Mouse (Mus musculus): ENCODE measurements around the gene Selenoi.
A peak's percentile ranks its signal among the peaks of the same experiment; 100 is the strongest.

The Selenoi gene

DNA sequence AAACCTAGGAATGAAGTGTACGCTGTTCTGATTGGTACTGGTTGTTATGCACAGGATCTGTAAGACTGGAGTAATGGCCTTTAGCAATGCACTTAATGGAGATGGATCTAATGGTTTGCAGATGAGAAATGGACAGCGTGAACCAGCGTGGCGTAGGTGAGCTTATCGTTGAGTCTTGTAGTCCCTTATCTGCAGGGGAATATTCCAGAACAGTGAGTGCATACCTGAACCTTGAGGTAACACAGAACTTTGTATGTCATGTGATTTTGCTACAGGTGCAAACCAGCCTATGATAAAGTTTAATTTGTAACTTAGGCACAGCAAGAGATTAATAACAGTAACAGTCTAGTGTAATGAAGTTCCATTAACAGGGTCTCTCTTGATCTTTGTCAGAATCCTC lies 6.2 kb downstream of the Selenoi start:
- DNase-seq (ENCODE audit: low spot score in 2 of 2): no peak

DNA sequence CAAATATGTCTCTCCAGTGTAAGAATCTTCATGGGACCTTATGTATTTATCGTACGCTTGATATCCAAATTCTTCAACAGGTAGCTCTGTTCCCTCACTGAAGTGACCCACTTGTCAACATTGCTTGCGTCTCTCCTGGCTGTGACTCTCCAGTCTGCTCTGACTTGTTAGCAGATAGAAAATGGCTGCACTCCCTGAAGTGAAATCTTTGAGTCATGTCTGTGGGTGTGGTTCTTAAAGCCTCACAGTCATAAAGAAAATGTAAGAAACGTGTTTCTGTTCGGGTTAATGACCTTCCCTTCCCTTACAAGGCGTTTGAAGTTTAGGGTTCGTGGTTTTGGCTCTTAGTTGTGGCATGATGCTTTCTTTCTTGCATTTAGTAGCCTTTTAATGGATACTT lies 8.2 kb downstream of the Selenoi start:
- no peak for DNase-seq (ENCODE audit: low spot score in 2 of 2)

DNA sequence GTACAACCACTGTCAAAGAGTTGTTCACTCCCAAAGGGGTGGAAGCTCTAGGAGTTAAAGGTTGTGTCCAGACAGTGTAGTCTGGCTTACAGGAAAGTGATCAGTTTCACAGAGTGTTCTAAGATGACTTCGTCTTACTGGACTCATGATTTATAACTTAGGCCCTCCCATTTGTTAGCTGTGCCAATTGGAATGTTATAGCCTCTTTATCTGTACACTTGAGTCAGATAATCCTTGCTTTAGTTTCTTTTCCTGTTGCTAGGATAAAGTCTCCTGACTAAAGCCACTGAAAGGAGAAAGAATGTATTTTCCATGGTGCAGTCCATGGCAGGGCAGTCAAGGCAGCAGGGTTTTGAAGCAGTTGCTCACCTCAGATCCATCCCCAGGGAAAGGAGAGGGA lies 10.0 kb downstream of the Selenoi start:
- DNase-seq (ENCODE audit: low spot score in 2 of 2): no peak

DNA sequence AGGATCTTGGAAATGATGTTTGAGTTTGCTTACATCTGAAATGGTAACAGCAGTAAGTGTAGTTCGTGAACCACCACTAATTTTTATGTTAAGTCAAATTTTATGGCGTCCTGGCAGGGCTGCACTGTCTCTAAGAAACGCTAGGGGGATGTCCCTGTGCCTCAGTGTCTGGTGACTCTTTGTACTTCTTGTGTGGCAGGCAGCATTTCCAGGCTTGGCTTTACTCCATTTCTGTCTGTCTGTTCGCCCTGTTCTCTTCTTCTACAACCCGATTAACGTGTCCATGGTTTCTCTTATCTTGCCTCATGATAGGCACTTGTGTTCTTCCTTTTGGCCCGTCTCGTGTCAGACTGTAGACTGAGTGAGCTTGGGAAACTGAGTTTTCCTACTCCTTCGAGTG lies 11.4 kb downstream of the Selenoi start:
- DNase-seq (ENCODE audit: low spot score in 2 of 2): no peak

DNA sequence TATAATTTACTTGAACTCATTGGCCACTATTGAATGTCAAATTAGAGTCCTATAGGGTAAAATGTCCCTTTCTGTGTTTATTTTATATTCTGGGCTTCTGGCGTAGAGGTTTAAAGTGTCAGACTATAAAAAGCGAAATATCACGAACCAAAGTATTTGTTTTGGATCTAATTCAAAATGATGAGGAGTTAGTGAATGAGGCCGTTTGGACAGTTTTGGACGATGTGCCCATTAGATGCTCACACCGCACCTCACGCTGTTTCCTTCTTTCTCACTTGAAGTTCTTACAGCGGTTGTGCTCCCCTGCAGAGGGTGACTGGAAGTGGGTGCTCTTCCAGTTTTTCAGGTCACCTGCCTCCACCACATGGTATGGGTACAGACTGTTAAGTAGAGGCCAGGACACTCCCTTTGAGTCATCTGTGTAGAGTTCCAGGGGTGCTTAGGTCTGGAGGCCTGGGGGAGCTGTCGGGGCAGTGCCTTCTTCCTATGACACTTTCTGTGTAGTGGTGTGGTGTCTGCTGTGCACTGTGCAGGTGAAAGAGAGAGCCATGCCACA lies 13.6 kb downstream of the Selenoi start:
- no peak for DNase-seq (ENCODE audit: low spot score in 2 of 2)

DNA sequence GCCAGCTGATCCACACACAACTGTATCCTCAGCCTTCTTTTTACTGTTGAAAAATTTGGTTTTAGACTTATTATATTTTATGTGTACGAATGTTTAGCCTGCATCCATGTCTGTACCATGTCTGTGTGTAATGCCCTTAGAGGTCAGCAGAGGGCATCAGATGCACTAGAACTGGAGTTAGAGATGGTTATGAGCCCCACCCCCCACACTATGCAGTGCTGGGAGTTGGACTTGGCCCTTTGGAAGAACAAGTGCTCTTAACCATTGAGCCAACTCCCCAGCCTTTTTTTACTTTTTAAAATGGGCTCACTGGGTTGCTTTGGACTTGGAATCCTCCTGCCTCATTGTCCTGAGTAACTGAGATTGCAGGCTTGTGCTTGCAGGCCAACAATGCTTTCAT lies 15.3 kb downstream of the Selenoi start:
- no peak for DNase-seq (ENCODE audit: low spot score in 2 of 2)

DNA sequence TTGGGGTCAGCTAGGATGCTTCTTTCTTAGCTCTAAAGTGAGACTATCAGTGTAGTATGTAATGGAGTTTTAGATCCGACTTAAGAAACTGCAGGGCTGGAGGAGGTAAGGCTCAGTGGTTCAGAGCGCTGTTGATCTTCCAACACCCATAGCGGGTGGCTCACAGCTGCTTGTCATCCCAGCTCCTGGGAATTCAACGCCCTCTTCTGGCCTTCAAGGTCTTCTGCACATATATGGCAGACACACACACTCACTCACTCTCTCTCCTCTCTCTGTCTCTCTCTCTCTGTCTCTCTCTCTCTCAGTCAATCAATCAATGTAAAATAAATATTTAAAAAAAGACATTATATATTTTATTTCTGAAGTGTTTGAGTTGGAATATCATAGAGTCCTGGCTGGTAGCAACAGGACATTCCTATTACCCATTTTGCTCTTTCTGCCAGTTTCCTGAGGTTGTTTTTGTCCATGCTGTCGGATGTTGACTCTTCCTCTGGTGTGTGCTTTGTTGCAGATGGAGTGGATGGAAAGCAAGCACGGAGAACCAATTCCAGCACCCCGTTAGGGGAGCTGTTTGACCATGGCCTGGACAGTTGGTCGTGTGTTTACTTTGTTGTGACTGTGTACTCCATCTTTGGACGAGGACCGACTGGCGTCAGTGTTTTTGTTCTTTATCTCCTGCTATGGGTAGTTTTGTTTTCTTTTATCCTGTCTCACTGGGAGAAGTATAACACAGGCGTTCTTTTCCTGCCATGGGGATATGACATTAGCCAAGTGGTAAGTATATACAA lies 23.4 kb downstream of the Selenoi start:
- no peak for DNase-seq (ENCODE audit: low spot score in 2 of 2)

DNA sequence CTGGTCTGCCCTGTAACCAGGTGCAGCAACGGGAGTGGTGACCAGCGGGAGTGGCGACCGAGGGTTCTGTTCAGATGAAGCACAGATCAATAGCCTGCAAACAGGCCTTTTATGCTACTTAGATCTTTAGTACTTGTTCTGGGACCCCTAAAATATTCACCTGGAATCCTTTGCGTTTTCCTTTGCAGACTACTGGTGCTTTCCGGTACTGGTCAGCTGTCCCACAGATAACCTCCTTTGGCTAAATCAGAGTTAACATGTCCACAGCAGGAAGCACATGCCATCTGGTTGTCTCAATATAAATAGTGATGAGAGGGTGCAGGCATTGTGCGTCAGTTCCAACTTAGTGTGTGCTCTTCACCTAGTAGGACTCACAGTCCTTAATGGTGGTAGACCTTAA lies 26.4 kb downstream of the Selenoi start:
- no peak for DNase-seq (ENCODE audit: low spot score in 2 of 2)

DNA sequence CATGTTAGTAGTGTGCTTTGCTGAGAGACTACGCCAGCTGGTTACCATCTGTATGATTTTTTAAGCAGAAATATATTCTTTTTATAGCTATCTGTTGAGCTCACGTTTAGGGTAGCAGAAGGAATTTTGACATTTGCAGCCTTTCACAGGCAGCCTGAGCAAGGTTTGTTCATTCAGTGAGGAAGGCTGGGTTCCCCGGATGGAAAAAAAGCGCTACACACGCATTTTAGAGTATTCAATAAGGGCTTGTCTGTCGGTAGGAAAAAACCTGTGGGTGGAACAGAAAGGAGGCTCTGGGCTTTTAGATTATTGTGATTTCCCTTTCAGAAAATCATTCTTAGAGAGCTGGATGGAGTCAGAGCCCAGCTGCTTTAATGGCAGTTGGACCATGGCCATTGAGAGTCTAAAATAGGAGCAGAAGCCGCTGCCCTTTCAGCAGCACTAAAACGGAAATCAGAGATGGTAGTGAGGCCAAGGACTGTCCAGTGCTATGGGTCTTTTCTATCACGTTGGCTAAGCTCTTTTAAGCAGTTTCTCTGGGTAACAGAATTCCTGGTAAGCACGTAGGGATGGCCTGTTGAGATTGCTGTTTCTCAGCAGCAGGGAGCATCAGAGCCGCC lies 38.3 kb downstream of the Selenoi start:
- DNase-seq (ENCODE audit: low spot score in 2 of 2): no peak

DNA sequence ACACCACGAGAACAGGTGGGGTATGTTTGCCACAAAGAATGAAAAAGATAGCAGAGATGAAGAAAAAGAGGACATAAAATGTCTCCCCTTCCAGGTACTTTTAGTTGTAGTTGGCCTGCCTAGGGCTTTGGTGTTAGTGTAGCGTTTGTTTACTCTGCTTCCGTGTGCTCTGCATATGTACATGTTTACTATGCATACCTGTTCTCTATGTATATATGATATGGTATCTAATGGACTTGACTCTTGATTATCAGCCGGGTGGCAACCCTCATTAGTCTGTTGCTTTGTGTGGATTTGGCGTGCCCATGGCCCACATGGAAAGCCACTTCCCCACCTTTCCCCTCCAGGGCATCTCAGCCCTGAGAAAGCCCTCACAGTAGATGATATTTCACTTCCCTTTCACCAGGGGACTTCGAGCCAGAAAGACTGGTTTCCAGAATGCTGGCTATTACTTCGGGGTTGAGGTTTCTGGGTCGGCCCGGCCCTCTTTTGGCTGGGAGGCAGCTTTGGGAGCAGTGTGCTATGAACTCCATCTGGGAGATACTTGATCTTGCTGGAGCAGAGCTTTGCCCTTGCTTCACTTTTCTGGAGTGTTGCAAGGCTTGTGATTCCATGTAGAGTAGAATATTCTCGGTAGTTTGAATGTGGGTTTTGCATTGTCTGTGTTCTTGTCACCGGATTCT lies 39.4 kb downstream of the Selenoi start:
- DNase-seq (ENCODE audit: low spot score in 2 of 2): peak in 1 of 2 experiments; percentile 33

DNA sequence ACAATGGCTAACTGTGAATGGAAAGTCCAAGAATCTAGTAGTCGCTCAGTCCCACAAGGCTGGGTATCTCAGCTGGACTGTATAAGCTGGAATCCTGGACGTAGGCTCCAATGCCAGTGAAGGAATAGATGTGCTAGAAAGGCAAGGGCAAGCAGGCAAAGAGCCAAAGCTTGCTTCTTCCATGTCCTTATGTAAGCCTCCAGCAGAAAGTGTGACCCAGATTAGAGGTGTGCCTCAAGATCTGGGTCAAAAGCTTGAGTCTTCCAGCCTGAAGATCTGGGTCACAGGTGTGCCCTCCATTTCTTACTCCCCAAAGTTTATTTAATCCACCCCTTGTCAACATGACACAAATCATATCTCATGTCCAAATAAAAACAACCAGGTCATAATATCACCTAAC lies 44.0 kb downstream of the Selenoi start:
- no peak for DNase-seq (ENCODE audit: low spot score in 2 of 2)

DNA sequence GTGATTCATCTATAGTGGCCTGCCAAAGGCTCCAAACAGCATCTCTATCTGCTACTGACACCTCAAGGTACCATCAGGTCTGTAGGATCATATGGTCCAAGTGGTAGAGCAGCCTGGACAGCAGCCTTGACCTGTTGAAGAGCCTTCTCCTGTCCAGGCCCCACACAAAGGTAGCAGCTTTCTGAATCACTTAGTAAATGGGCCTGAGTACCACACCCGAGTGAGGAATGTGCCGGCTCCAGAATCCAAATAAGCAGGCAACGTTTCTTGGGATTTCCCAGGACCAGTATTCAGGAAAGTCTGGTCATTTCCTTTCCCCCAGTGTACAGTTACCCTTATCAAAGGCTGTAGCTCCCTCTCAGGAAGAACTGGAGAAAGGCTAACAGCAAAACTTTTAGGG lies 46.6 kb downstream of the Selenoi start:
- DNase-seq (ENCODE audit: low spot score in 2 of 2): no peak

DNA sequence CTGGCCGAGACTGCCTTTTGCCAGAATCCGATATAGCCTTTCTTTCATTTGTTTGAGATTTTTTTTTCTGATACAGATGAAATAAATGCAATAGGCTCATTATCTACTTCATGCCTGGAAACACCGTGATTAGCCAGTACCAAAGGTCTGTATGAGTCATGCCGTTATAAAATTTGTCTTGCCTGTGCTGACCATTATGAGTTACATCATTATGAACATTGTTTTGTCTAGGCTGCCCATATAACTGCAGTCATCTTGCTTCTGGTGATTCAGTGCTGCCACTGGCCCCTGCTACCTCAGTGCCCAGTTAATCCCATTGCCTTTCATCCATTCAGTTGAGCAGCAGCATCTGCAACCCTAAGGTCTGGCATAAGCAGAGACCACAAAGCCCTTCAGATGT lies 47.1 kb downstream of the Selenoi start:
- DNase-seq (ENCODE audit: low spot score in 2 of 2): no peak

DNA sequence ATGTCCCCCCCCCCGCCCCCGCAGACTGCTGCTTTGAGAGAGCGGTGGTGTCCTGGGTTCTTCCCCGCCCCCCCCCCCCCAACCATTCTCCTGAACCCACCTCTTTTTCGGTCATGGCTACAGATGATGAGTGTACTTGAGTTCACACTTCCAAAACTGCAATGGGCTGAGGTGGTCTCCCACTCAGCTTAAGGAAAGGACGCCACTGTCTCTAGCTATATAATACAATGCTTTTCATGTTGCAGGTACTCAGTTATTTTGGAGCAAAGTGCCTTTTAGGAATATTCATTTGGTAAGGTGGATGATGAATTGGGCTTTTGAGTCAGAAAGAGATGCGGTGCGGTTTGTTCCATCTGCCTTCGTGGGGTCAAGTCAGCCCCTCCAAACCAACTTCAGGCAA lies 48.5 kb downstream of the Selenoi start:
- DNase-seq (ENCODE audit: low spot score in 2 of 2): no peak

DNA sequence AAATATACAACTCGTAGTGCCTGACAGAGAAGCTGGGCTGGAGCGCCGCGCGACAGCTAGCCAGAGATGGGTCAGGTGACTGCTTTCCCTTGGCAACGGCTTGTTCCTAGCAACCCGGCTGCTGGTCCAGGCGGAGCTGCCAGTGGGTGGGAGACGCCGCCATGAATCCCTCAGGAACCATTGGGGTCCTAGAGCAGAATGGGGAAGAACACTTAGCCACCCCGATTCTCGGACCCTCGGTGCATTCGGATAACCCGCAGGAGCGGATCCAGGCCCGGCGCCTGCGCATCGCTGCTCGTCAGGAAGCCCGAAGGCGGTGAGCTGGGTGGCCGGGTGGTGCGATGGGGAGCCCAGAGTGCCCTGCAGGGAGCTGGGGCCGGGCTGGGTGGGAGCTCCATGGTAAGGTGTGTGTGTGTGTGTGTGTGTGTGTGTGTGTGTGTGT lies 48.9 kb downstream of the Selenoi start, which contains the start of gene Drc1:
Gene Drc1 (plus strand): TSS at position 98 of the 442 bp plus-strand sequence.
- DNase-seq (ENCODE audit: low spot score in 2 of 2): peak in 1 of 2 experiments; percentile 13

DNA sequence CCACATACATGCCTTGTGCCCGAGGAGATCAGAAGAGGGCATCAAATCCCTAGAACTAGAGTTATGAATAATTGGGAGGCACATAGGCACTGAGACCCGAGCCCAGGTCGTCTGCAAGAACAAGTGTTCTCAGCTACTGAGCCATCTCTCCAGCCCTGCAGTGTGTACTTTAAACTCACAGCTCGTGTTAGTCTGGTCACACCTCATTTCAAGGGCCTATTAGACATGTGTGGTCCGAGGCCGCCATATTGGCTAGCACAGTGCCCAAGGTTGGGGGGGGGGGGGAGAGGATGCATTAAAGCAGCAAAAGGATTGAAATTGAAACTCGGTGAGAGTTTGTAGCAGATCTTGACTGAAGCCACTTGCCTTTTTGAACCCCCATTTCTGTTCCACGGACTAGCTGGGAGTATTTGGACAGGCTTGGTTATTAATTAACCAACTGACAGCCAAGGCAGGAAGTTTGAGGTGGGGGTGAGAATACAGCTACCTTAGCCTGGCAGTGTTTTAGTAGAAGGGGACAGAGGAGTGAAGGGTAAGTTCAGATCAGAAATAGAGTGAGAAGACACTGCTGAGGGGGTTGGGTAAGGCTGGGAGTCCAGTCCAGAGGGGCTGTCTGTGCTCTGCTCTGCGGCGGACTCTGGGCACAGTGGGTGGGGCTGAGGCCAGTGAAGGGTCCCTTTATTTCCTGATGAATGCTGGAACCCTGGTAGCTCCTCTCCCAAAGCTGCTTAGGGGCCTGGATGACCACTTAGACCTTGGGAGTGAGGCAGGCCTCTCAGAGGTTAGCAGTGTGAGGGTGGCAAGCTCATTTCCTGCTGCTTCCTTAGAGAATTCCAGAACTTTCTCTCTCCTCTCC lies 53.8 kb downstream of the Selenoi start:
- no peak for DNase-seq (ENCODE audit: low spot score in 2 of 2)

DNA sequence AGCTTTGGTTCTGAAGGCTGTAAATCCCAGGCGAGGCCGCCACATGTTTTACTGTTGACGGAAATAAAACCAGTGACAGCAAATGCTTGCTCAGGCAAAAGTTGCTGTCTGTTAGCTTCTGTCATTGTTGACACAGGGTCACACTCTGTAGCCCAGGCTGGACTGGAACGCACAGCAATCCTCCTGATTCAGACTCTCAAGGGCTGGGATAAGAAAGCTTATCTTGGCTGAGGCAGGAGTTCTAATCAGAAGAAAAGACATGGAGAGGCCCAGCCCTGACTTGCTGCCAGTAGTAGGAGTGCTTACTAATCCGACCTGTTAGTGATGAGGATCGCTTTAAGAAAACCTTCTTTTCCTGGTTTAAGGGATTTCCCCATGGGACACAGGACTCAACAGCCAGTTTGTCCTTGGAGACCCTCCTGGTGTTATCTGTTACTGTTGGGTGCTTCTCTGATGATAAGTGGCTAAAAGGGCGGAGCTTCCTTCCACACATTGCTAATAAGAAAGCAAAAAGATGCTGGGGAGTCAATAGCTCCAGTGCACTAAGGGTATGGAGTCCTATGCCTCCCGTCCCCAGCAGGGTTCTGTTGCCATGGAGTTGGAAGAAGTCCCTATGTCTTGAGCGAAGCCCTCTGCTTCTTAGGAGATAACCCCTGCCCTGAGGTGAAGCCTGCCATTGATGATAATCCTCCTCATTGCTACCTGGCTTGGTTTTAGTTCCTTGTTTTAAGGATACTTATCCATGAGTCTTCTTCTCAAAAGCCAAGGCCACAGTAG lies 54.9 kb downstream of the Selenoi start:
- peak in 1 of 2 experiments; percentile 9 for DNase-seq (ENCODE audit: low spot score in 2 of 2)

All from urinary bladder, adult 18-20 months (tissue).